In the genomic region with DNA sequence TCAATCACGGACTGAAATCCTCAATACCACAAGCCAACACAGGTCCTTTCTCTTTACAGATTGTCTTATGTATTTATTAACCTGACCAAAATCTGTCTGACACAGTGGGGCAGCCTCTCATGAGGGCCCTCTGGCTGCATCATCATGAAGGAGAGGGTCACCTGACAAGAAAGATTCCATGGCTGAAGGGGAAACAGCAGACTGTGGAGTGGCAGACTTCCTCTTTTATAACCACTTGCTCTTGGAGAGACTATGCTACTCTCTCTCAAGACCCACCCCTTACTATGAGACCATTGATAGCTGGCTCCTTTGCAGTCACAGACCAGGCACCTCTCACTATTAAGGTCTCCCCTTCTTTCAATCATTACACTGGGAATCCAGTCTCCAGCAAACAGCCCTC, we compare ENCODE assay signal across 18 mouse cellular contexts.
"Had no signal": no experiment of that assay in that cellular context is flagged by ENCODE, and none has a peak within 500 bp of the region (broad histone marks: within the 10 kb centered on the region; RNA-seq: fewer than 3 reads in every experiment).

No protein-coding gene starts in this region.

- H3K9me3 ChIP-seq: lung, embryonic 15.5 days; megakaryocyte, embryonic 14.5 days; midbrain, embryonic 13.5 days; midbrain, embryonic 15.5 days; neural tube, embryonic 12.5 days; stomach, embryonic 15.5 days had no signal

- DNase-seq: liver, postnatal 0 days; lung, adult 2 months; lung, postnatal 14 days; lung, postnatal 36 days; right cerebral cortex, postnatal 14 days; thymus, adult 18-20 months; thymus, postnatal 14 days; thymus, postnatal 36 days had no signal

- H3K9ac ChIP-seq: liver, postnatal 0 days; lung, embryonic 15.5 days; midbrain, embryonic 13.5 days; midbrain, embryonic 15.5 days; neural tube, embryonic 12.5 days; stomach, embryonic 15.5 days had no signal

- H3K36me3 ChIP-seq: lung, embryonic 15.5 days; midbrain, embryonic 13.5 days; midbrain, embryonic 15.5 days; neural tube, embryonic 12.5 days; stomach, embryonic 15.5 days had no signal

- H3K4me2 ChIP-seq: lung, embryonic 15.5 days; midbrain, embryonic 11.5 days; midbrain, embryonic 13.5 days; midbrain, embryonic 15.5 days; neural tube, embryonic 12.5 days; stomach, embryonic 15.5 days had no signal

- H3K4me3 ChIP-seq: lung, embryonic 15.5 days; megakaryocyte, embryonic 14.5 days; midbrain, embryonic 13.5 days; midbrain, embryonic 15.5 days; neural tube, embryonic 12.5 days; stomach, embryonic 15.5 days had no signal

- H3K4me1 ChIP-seq: lung, embryonic 15.5 days; midbrain, embryonic 13.5 days; midbrain, embryonic 15.5 days; neural tube, embryonic 12.5 days; stomach, embryonic 15.5 days had no signal

- H3K27me3 ChIP-seq: lung, embryonic 15.5 days; megakaryocyte, embryonic 14.5 days; midbrain, embryonic 13.5 days; midbrain, embryonic 15.5 days; neural tube, embryonic 12.5 days; stomach, embryonic 15.5 days had no signal

- ATAC-seq: liver, postnatal 0 days; lung, postnatal 0 days; midbrain, embryonic 13.5 days; midbrain, embryonic 15.5 days had no signal

- H3K27ac ChIP-seq: lung, embryonic 15.5 days; macrophage; midbrain, embryonic 13.5 days; midbrain, embryonic 15.5 days; neural tube, embryonic 12.5 days; stomach, embryonic 15.5 days; stomach, postnatal 0 days had no signal
